Mouse (Mus musculus): ENCODE results near the gene Rnf10.

The Rnf10 gene

DNA sequence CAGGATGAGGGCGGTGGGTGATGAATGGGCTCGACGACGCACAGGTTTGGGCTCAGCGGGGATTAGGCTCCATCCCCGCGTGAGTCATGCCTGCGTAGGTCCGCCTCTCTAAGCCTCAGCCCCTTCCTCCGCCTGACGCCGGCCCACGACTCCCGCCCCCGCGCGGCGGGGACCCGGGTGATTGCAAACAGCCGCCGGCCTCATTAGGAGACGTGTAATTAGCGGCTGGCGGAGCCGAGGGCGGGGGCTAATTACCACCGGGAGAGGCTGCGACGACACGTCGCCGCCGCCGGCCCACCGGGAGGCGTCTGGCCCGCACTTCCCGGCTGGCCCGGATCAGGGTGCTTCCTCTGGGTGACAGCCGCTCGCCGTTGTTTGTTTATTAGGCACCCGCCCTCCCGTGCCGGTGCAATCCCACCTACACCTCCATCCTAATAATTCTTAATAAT lies 37.4 kb downstream of the Rnf10 start:
- peak in 1 of 2 experiments; percentile 47 for DNase-seq (ENCODE audit: low spot score in 2 of 2)

DNA sequence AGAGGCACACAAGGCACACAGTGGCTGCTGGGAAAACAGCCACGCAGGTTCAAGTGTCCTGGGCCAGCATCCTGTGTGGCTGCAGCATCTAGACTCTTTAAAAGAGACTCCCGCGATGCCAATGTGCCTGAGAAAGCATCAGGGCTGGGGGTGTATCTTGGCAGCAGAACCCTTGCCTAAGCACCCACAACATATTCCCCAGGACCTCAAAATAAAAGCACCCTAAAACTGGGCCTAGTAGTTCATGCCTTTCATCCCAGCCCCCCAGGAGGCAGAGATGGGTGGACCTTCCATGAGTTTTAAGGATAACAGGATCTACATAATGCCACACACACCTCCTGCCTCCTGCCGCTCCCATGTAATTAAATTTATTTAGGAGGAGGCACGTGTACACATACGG lies 38.2 kb downstream of the Rnf10 start:
- no peak for DNase-seq (ENCODE audit: low spot score in 2 of 2)

- no peak for DNase-seq (ENCODE audit: low spot score in 2 of 2)
These were observed 39.5 kb downstream of the Rnf10 start for GRCm38 (mm10) chr5:115233031-115233780.

- DNase-seq (ENCODE audit: low spot score in 2 of 2) = no peak
These were observed 40.2 kb downstream of the Rnf10 start for GRCm38 (mm10) chr5:115232516-115232915.

GRCm38 (mm10) chr5:115231552-115232120 lies 41.1 kb downstream of the Rnf10 start:
- no peak for DNase-seq (ENCODE audit: low spot score in 2 of 2)

GRCm38 (mm10) chr5:115230830-115231551 lies 41.7 kb downstream of the Rnf10 start:
- DNase-seq (ENCODE audit: low spot score in 2 of 2) = no peak

GRCm38 (mm10) chr5:115222485-115222884 lies 50.2 kb downstream of the Rnf10 start:
- no peak for DNase-seq (ENCODE audit: low spot score in 2 of 2)

DNA sequence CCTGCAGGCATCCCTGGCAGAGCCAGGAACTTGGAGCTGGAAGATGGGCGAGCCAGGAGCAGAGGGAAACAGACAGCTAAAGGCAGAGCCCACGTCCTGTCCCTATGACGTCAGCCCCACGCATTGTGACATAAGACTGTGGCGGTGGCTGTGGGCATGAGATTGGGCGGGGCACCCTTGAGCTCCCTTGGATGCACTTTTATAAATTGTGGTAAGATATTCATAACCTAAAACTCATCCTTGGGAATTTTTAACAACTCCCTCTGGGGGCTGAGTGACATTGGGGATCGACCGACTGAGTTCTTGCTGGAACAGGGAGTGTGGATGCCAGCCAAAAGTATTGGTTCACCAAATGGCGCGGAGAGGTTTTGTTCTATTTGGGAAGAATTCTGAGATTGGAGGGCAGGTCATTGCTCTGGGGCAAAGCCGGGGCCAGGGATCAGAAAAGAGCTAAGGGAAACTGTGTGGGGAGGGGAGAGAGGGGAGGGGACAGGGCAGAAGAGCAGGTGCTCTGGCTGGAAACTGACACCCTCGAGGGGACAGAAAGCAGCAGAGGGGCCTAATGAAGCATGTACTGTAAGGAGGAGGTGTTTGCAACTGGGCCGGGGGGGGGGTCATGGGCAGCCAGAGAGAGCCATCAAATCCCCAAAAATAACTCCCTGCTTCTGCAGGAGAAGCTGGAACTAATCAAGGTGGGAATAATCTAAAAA lies 51.6 kb downstream of the Rnf10 start:
- DNase-seq (ENCODE audit: low spot score in 2 of 2) = no peak

DNA sequence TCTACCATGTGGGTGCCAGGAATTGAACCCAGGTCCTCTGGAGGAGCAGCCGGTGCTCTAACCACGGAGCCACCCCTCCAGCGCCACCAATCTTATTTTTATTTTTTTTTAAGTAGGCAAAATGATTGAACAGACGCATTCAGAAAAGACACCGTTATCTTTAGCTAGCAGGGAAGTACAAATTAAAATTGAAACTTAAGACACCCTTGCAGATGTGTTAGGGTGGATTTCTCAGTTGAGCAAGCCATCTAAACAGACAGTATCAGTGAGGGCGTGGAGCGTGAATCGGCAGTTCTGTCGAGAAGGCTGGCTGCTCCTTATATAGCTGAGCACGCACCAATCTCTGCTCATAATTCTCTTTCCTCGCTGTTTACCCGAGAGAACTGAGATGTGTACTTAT lies 54.7 kb downstream of the Rnf10 start:
- no peak for DNase-seq (ENCODE audit: low spot score in 2 of 2)

DNA sequence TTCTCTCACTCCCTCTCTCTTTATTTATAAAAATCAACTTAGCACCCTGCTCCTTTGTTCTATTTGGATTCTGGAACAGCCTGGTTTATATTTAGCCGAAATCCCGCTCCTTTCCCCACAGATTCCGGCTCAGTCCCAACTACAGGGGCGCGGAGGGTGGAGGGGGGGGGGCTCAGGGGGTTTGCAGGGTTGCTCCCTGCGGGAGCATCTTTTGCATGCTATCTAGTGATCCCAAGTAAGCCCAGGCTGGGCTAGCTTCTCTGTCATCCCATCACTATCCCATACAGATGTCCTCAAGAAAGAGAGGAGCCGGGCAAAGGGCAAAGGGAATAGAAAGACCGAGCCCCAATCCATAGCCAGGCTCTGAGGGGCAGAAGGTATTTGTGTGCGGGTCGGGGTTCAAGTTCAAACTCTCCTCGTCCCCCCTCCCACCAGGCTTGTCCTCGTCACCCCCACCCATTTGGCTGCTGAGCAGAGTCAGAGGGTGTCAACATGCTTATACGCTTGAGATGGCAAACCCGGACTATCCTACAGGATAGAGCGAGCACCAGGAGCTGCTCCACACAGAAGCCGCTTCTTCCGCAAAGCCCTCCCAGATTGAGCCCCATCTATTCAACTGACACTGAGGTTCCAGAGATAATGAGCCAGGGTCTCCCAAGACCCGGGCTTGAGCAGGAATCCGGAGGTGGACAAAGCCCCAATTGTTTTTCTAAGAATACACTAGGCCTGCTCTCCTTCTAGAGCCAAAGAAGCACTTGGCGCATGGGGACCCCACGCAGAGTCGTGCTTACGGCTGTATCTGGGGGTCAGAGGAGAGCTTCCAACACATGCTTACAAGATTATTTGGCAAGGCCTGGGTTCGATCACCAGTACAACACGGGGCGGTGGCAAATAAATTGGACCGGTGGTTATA lies 57.2 kb downstream of the Rnf10 start:
- no peak for DNase-seq (ENCODE audit: low spot score in 2 of 2)

- peak in 1 of 2 experiments; percentile 54 for DNase-seq (ENCODE audit: low spot score in 2 of 2)
These were observed 57.8 kb downstream of the Rnf10 start for GRCm38 (mm10) chr5:115214864-115215263.

GRCm38 (mm10) chr5:115212861-115213260 lies 59.8 kb downstream of the Rnf10 start:
- no peak for DNase-seq (ENCODE audit: low spot score in 2 of 2)

- no peak for DNase-seq (ENCODE audit: low spot score in 2 of 2)
These were observed 60.2 kb downstream of the Rnf10 start for GRCm38 (mm10) chr5:115212451-115212850.

DNA sequence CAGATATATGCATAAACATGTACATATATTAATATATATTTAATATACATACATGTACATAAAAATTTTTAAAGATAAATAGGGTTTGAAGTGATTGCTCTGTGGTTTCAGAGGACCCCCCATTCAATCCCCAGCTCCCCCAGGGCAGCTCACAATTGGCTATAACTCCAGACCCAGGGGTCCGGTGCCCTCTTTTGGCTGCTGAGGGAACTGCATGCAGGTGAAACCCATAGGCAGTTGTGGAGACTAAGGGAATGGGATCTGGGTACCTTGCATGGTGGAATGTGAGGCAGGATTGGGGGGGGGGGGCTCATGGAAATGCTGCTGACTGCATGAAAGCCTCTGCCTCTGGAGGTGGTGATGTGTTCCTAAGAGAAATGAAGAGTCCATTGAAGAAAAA lies 62.3 kb downstream of the Rnf10 start:
- DNase-seq (ENCODE audit: low spot score in 2 of 2) = no peak

DNA sequence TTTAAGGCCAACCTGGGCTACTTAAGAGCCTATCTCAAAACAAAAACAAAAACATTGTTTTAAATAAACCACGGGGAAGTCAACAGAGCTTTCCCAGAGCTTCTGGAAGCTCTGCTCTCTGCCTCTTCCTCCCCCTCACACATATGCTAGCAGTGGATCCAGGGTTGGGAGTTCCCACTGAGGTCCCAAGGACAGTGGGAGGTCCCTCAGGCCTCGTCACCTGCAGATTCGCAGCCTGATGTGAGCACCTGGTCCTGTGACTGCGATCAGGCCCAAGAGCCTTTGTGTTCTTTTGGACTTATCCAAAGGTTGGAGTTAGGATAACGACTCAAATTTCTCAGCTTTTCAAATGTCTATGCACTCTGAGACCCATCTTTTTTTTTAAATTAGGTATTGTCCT lies 64.1 kb downstream of the Rnf10 start:
- DNase-seq (ENCODE audit: low spot score in 2 of 2) = no peak

- no peak for DNase-seq (ENCODE audit: low spot score in 2 of 2)
These were observed 64.8 kb downstream of the Rnf10 start for GRCm38 (mm10) chr5:115207892-115208291.

DNA sequence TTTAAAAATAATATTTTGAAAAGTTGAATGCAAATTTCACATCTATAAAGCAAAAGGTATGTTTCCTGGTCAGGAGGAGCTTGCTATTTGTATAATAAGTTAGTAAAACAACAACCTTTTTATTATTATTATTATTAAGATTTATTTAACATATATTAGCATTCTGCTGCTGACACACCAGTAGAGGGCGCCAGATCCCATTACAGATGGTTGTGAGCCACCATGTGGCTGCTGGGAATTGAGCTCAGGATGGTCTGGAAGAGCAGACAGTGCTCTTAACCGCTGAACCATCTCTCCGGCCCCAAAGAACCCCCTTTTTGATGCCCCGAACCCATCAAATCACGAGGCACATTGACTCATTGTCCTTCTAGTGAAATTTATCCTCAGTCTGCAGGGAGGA lies 65.5 kb downstream of the Rnf10 start:
- no peak for DNase-seq (ENCODE audit: low spot score in 2 of 2)

GRCm38 (mm10) chr5:115204562-115205311 lies 68.0 kb downstream of the Rnf10 start:
- peak in 1 of 2 experiments; percentile 64 for DNase-seq (ENCODE audit: low spot score in 2 of 2)

- no peak for DNase-seq (ENCODE audit: low spot score in 2 of 2)
These were observed 68.8 kb downstream of the Rnf10 start for GRCm38 (mm10) chr5:115203735-115204561.

Data from cerebellum, postnatal 4 days (tissue).